Mouse (Mus musculus): ENCODE measurements around the gene Cfap77.

Cfap77 gene

GRCm38 (mm10) chr2:28897340-28897899 lies 157.4 kb downstream of the Cfap77 start:
- no peak for DNase-seq

- no peak for DNase-seq
Observed at GRCm38 (mm10) chr2:28895876-28896275, 159.0 kb downstream of the Cfap77 start.

DNA sequence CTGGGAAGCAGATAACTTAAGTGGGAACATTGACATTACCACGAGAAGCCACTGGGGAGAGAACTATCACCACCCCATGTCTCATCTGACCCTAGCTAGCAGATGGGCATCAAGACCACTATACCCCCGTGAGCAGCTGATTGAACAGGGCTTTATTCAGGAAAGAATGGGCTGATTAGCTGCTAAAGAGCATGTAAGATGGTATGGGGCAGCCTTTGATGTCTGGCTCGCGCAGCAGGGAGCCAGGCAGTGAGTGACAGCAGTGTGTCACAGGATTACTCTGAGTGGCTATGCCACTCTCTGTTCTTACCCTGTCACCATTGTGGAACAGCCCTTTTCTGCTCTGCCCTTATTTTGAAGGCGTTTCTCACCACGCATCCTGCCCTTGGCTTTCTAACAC lies 161.3 kb downstream of the Cfap77 start:
- DNase-seq: no peak

DNA sequence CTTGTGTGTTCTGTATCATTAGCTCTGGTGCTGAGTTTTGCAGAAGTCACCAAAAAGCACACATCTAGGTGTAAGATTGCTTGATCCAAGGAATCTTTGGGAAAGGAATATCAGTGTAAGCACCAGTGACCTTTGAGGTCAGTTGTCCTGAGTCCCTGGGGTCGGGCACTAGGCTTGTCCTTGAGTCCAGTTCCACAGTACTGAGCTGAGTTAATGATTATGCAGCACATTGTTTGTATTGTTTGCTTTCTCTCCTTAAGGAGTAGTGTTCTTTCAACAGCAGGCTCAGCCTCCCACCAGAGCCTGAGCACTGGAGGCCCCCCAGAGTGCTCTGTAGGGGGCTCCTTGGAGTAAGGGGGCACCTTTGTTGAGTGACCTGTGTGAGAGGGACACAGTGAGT lies 162.1 kb downstream of the Cfap77 start:
- DNase-seq: no peak

GRCm38 (mm10) chr2:28884914-28885313 lies 170.0 kb downstream of the Cfap77 start:
- no peak for DNase-seq

GRCm38 (mm10) chr2:28882826-28883485 lies 171.9 kb downstream of the Cfap77 start:
- no peak for DNase-seq

- no peak for DNase-seq
Observed at GRCm38 (mm10) chr2:28882047-28882446, 172.8 kb downstream of the Cfap77 start.

DNA sequence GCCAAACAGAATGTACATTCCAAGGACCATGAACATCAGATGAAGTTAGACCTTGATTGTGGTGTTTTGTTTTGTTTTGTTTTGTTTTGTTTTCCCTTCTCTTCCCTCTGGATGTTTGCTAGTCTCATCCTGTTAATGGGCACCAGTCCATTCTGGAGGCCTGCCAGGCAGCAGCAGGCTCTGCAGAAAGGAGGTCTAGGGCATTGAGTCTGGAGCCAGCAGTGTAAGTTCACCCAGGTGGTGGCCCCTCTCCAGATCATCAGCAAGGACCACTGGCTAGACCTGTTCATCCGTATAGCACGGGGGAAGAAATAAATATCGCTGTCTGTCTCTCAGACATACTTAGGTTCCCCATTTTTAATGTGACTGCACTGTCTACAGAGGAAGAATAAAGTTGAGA lies 173.6 kb downstream of the Cfap77 start:
- no peak for DNase-seq

All from lung, adult 18-20 months (tissue).